Comparison of ENCODE assay signal across 11 mouse cellular contexts in genomic region chr11:88574575-88575360, GRCm38 (mm10).
DNase-seq lines count a peak whose midpoint lies in the region; ATAC-seq and TF ChIP-seq lines count a peak whose summit lies in the region.
"Had no signal": no experiment of that assay in that cellular context is flagged by ENCODE, and none has a peak within 500 bp of the region (broad histone marks: within the 10 kb centered on the region; RNA-seq: fewer than 3 reads in every experiment).

No protein-coding gene starts in this region.

- 18% methylated on average over 4 of the region's 4 CpGs for WGBS in forebrain, embryonic 14.5 days
- WGBS in midbrain, embryonic 15.5 days: 45% methylated on average over 4 of the region's 4 CpGs

- peak; percentile 51 for ATAC-seq in forebrain, embryonic 14.5 days
- ATAC-seq in midbrain, embryonic 15.5 days (replicated peaks): no peak

- intact Hi-C loops in left cerebral cortex, adult 2 months (cut with DNase I): no loop called here

- H3K36me3 ChIP-seq in forebrain, embryonic 14.5 days (ENCODE audit: control insufficient read depth, insufficient read depth, low read length): no peaks in the 10 kb centered on the region
- H3K36me3 ChIP-seq in midbrain, embryonic 15.5 days (replicated peaks): no peaks in the 10 kb centered on the region
- H3K36me3 ChIP-seq: limb, embryonic 15.5 days had no signal

- no peak overlapping the region for H3K4me3 ChIP-seq in left cerebral cortex, adult 2 months
- H3K4me3 ChIP-seq in forebrain, embryonic 14.5 days (ENCODE audit: low read depth, low read length): no peak overlapping the region
- no peak overlapping the region for H3K4me3 ChIP-seq in midbrain, embryonic 15.5 days
- H3K4me3 ChIP-seq: limb, embryonic 15.5 days had no signal

- H3K9me3 ChIP-seq in forebrain, embryonic 14.5 days (replicated peaks; ENCODE audit: control insufficient read depth, low read length): no peaks in the 10 kb centered on the region
- H3K9me3 ChIP-seq in midbrain, embryonic 15.5 days: no peaks in the 10 kb centered on the region
- H3K9me3 ChIP-seq: limb, embryonic 15.5 days had no signal

- no peaks in the 10 kb centered on the region for H3K27me3 ChIP-seq in forebrain, embryonic 14.5 days (replicated peaks; ENCODE audit: control insufficient read depth, insufficient read depth, low read length)
- no peaks in the 10 kb centered on the region for H3K27me3 ChIP-seq in midbrain, embryonic 15.5 days (replicated peaks)

- H3K9ac ChIP-seq in forebrain, embryonic 14.5 days (ENCODE audit: low read length): no peak overlapping the region; the same call in 1 of the 2 replicates
- no peak overlapping the region for H3K9ac ChIP-seq in midbrain, embryonic 15.5 days
- H3K9ac ChIP-seq: limb, embryonic 15.5 days had no signal

- DNase-seq in left cerebral cortex, adult 2 months (ENCODE audit: extremely low spot score in 1 of 2, low spot score in 2 of 2): no peak
- DNase-seq in left cerebral cortex, adult 9 months (ENCODE audit: low spot score in 2 of 2): no peak
- DNase-seq in forebrain, embryonic 14.5 days (ENCODE audit: low spot score): peak; percentile 83
- peak; percentile 56 for DNase-seq in heart, postnatal 4 days
- no peak for DNase-seq in urinary bladder, postnatal 4 days (ENCODE audit: low spot score in 2 of 2)
- DNase-seq in cerebellum, adult 9-11 months: no peak
- DNase-seq: adrenal gland, adult 8-10 months; cerebellum, adult 9-10 months; right cerebral cortex, postnatal 4 days had no signal

- TF ChIP-seq CTCF in left cerebral cortex, adult 2 months (IDR thresholded peaks at IDR 0.05): peak; percentile 23

- H3K27ac ChIP-seq in left cerebral cortex, adult 2 months: no peak overlapping the region; the same call in 1 of the 2 replicates
- peak overlapping the region; percentile 68 for H3K27ac ChIP-seq in forebrain, embryonic 14.5 days (ENCODE audit: low read depth, low read length)
- peak overlapping the region; percentile 53 for H3K27ac ChIP-seq in midbrain, embryonic 15.5 days
- H3K27ac ChIP-seq: limb, embryonic 15.5 days had no signal

- H3K4me1 ChIP-seq in forebrain, embryonic 14.5 days (ENCODE audit: control insufficient read depth, insufficient read depth, low read length): peaks cover 67% of the 10 kb centered on the region
- peaks cover 87% of the 10 kb centered on the region for H3K4me1 ChIP-seq in midbrain, embryonic 15.5 days

- H3K4me2 ChIP-seq in forebrain, embryonic 14.5 days (ENCODE audit: low read length): 0 out of 2 replicates have a peak overlapping the region, but pooled peaks have one; percentile 18
- no peak overlapping the region for H3K4me2 ChIP-seq in midbrain, embryonic 15.5 days
- H3K4me2 ChIP-seq: limb, embryonic 15.5 days had no signal

Comparison
In these comparisons a context has a peak if more than half of its experiments do, and no peak if none do; other contexts are left out.
1. DNase-seq: peak in forebrain, embryonic 14.5 days (single experiment) and heart, postnatal 4 days (single experiment); none in left cerebral cortex, adult 2 months (0 of 2), left cerebral cortex, adult 9 months (0 of 2), urinary bladder, postnatal 4 days (0 of 2) and cerebellum, adult 9-11 months (single experiment).